Mouse (Mus musculus) CH12.LX (cell line): ENCODE measurements around the gene Nfe2l2. TPM values are rescaled to one million over a fixed set of nuclear protein-coding genes. Genes with fewer than 3 reads are reported as not detected.

Source experiments
- DNase-seq: peaks from one replicate; pipeline ENCODE4 v3.0.0-alpha.2; 2013; ENCODE audit errors: extremely low read depth
- H3K27ac ChIP-seq: 2 replicates; pipeline ENCODE4 v1.5.1; 2012; ENCODE audit warnings: low read depth, mild to moderate bottlenecking, control low read depth, moderate library complexity; ENCODE audit not compliant: insufficient read depth
- H3K27me3 ChIP-seq: replicated peaks from 2 replicates; pipeline ENCODE3; 2012; ENCODE audit warnings: inconsistent platforms
- H3K36me3 ChIP-seq, 2 experiments: replicated peaks in 1 of 2; 2 replicates each; pipeline versions ENCODE3 to v1.6.1; 2012; ENCODE audit warnings: inconsistent platforms in 1 of 2, low read length in 1 of 2, mild to moderate bottlenecking in 1 of 2, mixed read lengths in 1 of 2, moderate library complexity in 1 of 2; ENCODE audit not compliant: control insufficient read depth in 1 of 2, insufficient read depth in 1 of 2
- H3K4me1 ChIP-seq, 2 experiments: 2 replicates each; pipeline ENCODE4 v1.6.1; 2012; ENCODE audit warnings: inconsistent platforms in 1 of 2, moderate library complexity in 1 of 2; ENCODE audit not compliant: insufficient read depth in 2 of 2, control insufficient read depth in 1 of 2
- H3K4me2 ChIP-seq: 2 replicates; pipeline ENCODE4 v1.6.1; 2012; ENCODE audit warnings: low read depth, mild to moderate bottlenecking, control low read depth; ENCODE audit not compliant: poor library complexity, insufficient read depth, severe bottlenecking
- H3K4me3 ChIP-seq, 3 experiments: fragments of 150-350 bp in 1 of 3; sonication (generic) in 1 of 3; replicated peaks in 1 of 3; 2 replicates each; pipeline versions ENCODE3 to v1.5.1; 2011 to 2012; ENCODE audit warnings: low read depth in 2 of 3, low read length in 2 of 3, mild to moderate bottlenecking in 2 of 3, moderate library complexity in 2 of 3, control low read depth in 1 of 3, improper control_type of control experiment in 1 of 3, inconsistent platforms in 1 of 3, mixed read lengths in 1 of 3; ENCODE audit not compliant: poor library complexity in 1 of 3
- H3K79me2 ChIP-seq: replicated peaks from 2 replicates; pipeline ENCODE4 v1.6.1; 2012; ENCODE audit warnings: mild to moderate bottlenecking, moderate library complexity; ENCODE audit not compliant: control insufficient read depth, poor library complexity, insufficient read depth, severe bottlenecking; ENCODE audit errors: extremely low read depth
- H3K9ac ChIP-seq: 2 replicates; pipeline ENCODE4 v1.6.1; 2012; ENCODE audit warnings: low read depth, mild to moderate bottlenecking, control low read depth, moderate library complexity; ENCODE audit not compliant: insufficient read depth
- H3K9me3 ChIP-seq: replicated peaks from 2 replicates; pipeline ENCODE3; 2012; ENCODE audit warnings: low read length, inconsistent platforms, mixed read lengths
- CHD1 ChIP-seq: IDR thresholded peaks from 2 replicates; pipeline ENCODE4 v1.6.1; 2012; ENCODE audit warnings: low read depth, low read length, improper control_type of control experiment, inconsistent platforms
- CHD2 ChIP-seq: IDR thresholded peaks from 2 replicates; pipeline ENCODE4 v1.6.1; 2011; ENCODE audit warnings: low read length, improper control_type of control experiment
- CTCF ChIP-seq, 2 experiments: IDR thresholded peaks in 1 of 2; conservative IDR thresholded peaks in 1 of 2; 2 replicates each; pipeline ENCODE4 v1.5.1; 2011 to 2012; ENCODE audit warnings: low read depth in 2 of 2, low read length in 2 of 2, improper control_type of control experiment in 1 of 2, inconsistent platforms in 1 of 2, mild to moderate bottlenecking in 1 of 2, moderate library complexity in 1 of 2
- E2F4 ChIP-seq: IDR thresholded peaks from 2 replicates; pipeline ENCODE4 v1.6.1; 2011; ENCODE audit warnings: low read depth, low read length, improper control_type of control experiment; ENCODE audit not compliant: insufficient replicate concordance
- ELF1 ChIP-seq: IDR thresholded peaks from 2 replicates; pipeline ENCODE4 v1.6.1; 2014; ENCODE audit warnings: low read depth, mild to moderate bottlenecking, inconsistent platforms, low read length, improper control_type of control experiment
- EP300 ChIP-seq: IDR thresholded peaks from 2 replicates; pipeline ENCODE4 v1.6.1; 2011; ENCODE audit warnings: low read length, improper control_type of control experiment
- HCFC1 ChIP-seq: IDR thresholded peaks from 2 replicates; pipeline ENCODE4 v1.6.1; 2012; ENCODE audit warnings: low read depth, mild to moderate bottlenecking, inconsistent platforms, low read length, improper control_type of control experiment
- IRF4 ChIP-seq: IDR thresholded peaks from 2 replicates; pipeline ENCODE4 v1.6.1; 2014; ENCODE audit warnings: low read depth, mild to moderate bottlenecking, inconsistent platforms, low read length, improper control_type of control experiment
- JUN ChIP-seq: IDR thresholded peaks from 2 replicates; pipeline ENCODE4 v1.6.1; 2011; ENCODE audit warnings: low read depth, mild to moderate bottlenecking, low read length, improper control_type of control experiment, moderate library complexity; ENCODE audit not compliant: insufficient read depth
- JUND ChIP-seq: conservative IDR thresholded peaks from 2 replicates; pipeline ENCODE4 v1.6.1; 2011; ENCODE audit warnings: low read depth, low read length, improper control_type of control experiment
- MAFK ChIP-seq: IDR thresholded peaks from 2 replicates; pipeline ENCODE4 v1.6.1; 2011; ENCODE audit warnings: low read length, improper control_type of control experiment; ENCODE audit not compliant: insufficient replicate concordance
- MAZ ChIP-seq: IDR thresholded peaks from 2 replicates; pipeline ENCODE4 v1.6.1; 2012; ENCODE audit warnings: low read depth, mild to moderate bottlenecking, inconsistent platforms, low read length, improper control_type of control experiment, moderate library complexity
- MXI1 ChIP-seq: IDR thresholded peaks from 2 replicates; pipeline ENCODE4 v1.6.1; 2011; ENCODE audit warnings: mild to moderate bottlenecking, low read depth, low read length, improper control_type of control experiment
- NELFE ChIP-seq: IDR thresholded peaks from 2 replicates; pipeline ENCODE4 v1.6.1; 2011; ENCODE audit warnings: low read depth, low read length, improper control_type of control experiment
- PAX5 ChIP-seq: IDR thresholded peaks from 2 replicates; pipeline ENCODE4 v1.6.1; 2012; ENCODE audit warnings: low read length, inconsistent platforms, mixed read lengths
- POLR2A ChIP-seq: IDR thresholded peaks from 2 replicates; pipeline ENCODE4 v1.6.1; 2011; ENCODE audit warnings: low read depth, mild to moderate bottlenecking, improper control_type of control experiment, low read length
- POLR2AphosphoS2 ChIP-seq: IDR thresholded peaks from 2 replicates; pipeline ENCODE4 v1.6.1; 2011; ENCODE audit warnings: low read depth, low read length, improper control_type of control experiment
- SIN3A ChIP-seq: IDR thresholded peaks from 2 replicates; pipeline ENCODE4 v1.6.1; 2012; ENCODE audit warnings: low read length, improper control_type of control experiment, inconsistent platforms
- TBP ChIP-seq: conservative IDR thresholded peaks from 2 replicates; pipeline ENCODE4 v1.6.1; 2011; ENCODE audit warnings: low read depth, low read length, improper control_type of control experiment
- TCF12 ChIP-seq: IDR thresholded peaks from 2 replicates; pipeline ENCODE4 v1.6.1; 2014; ENCODE audit warnings: low read depth, mild to moderate bottlenecking, inconsistent platforms, low read length, improper control_type of control experiment
- ZC3H11A ChIP-seq: IDR thresholded peaks from 2 replicates; pipeline ENCODE4 v1.6.1; 2012; ENCODE audit warnings: low read depth, mild to moderate bottlenecking, inconsistent platforms, low read length, improper control_type of control experiment
- ZMIZ1 ChIP-seq: IDR thresholded peaks from 2 replicates; pipeline ENCODE4 v1.6.1; 2012; ENCODE audit warnings: low read depth, mild to moderate bottlenecking, inconsistent platforms, low read length, improper control_type of control experiment
- ZNF384 ChIP-seq: IDR thresholded peaks from 2 replicates; pipeline ENCODE4 v1.6.1; 2012; ENCODE audit warnings: low read depth, low read length, improper control_type of control experiment, inconsistent platforms
- dilution Hi-C: fragments of 300-500 bp; cut with MboI; formaldehyde crosslinking; loops from 2 replicates; pipeline ENCODE4 v1.14.3; 2020; ENCODE audit warnings: low sequenced_read_pairs; ENCODE audit not compliant: extremely low pct_unique_long_range_greater_than_20kb, extremely low pct_ligation_motif_present
- in situ Hi-C: fragments of 300-500 bp; cut with MboI; formaldehyde crosslinking; loops from 3 replicates; pipeline ENCODE4 v1.14.3; 2019; ENCODE audit warnings: low sequenced_read_pairs, low pct_ligation_motif_present, low pct_unique_long_range_greater_than_20kb, mixed read lengths
- polyA plus RNA-seq: library from polyadenylated mRNA; unstranded; fragments of >175 nt; gene quantifications from 2 replicates; pipeline ENCODE4 v1.2.1, GENCODE M21; 2012; ENCODE audit warnings: low read depth; ENCODE audit not compliant: insufficient read length
- total RNA-seq, 2 experiments: library from RNA; depleted of rRNA; stranded (reverse); fragments of 300-350 nt in 1 of 2; fragments of >200 nt in 1 of 2; gene quantifications; 2 replicates each; pipeline ENCODE4 v1.2.3; 2012 to 2014

The Nfe2l2 gene
- total and polyA plus RNA-seq, 3 experiments = 11.6 to 32.6 (median 21.7) TPM

DNA sequence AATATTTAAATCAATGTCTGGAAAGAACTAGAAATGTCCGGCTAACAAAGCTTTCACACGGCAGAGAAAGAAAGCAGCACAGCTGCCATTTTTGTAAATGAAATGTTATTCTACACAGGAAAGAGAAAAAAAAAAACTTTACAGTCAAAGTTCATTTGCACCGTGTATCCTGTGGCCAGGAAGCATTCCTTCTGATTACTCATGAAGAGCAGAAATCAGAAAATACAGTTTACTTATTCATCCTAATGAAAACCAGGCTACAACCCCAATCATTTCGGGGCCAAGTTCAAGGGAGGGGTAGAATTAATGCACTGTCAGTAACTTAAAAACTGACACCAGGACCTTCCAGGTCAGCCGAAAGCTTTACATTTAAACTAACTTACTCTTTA lies 1.9 kb downstream of the Nfe2l2 start:
- no peak for TF ChIP-seq MAZ
- TF ChIP-seq HCFC1 = peak; percentile 36; the same call in 1 of the 2 replicates
- TF ChIP-seq CHD2 = no peak
- peak; percentile 76 for TF ChIP-seq ZNF384
- no peak for TF ChIP-seq MXI1
- no peak for TF ChIP-seq ZMIZ1
- no peak for TF ChIP-seq ZC3H11A
- TF ChIP-seq IRF4 = no peak
- peak; percentile 64; the same call in 1 of the 2 replicates for TF ChIP-seq CHD1
- H3K27ac ChIP-seq = no peak overlapping the region
- H3K9ac ChIP-seq = peak overlapping the region; percentile 75
- peaks cover 6 to 60% of the 10 kb centered on the region in 2 experiments for H3K4me1 ChIP-seq
- H3K4me3 ChIP-seq = peak overlapping the region; percentile 86 to 97 (median 94)
- H3K36me3 ChIP-seq = peaks cover 3 to 33% of the 10 kb centered on the region in 2 experiments
- dilution Hi-C loops (no loop called here), in situ Hi-C loops (loop anchor here (10.0 kb wide), 1 partner anchor 62 kb away; no protein-coding TSS in a partner anchor)
- no peaks in the 10 kb centered on the region for H3K9me3 ChIP-seq
- no peak for DNase-seq
- H3K4me2 ChIP-seq = peak overlapping the region; percentile 86
- H3K79me2 ChIP-seq = peaks cover 58% of the 10 kb centered on the region
- H3K27me3 ChIP-seq = no peaks in the 10 kb centered on the region

DNA sequence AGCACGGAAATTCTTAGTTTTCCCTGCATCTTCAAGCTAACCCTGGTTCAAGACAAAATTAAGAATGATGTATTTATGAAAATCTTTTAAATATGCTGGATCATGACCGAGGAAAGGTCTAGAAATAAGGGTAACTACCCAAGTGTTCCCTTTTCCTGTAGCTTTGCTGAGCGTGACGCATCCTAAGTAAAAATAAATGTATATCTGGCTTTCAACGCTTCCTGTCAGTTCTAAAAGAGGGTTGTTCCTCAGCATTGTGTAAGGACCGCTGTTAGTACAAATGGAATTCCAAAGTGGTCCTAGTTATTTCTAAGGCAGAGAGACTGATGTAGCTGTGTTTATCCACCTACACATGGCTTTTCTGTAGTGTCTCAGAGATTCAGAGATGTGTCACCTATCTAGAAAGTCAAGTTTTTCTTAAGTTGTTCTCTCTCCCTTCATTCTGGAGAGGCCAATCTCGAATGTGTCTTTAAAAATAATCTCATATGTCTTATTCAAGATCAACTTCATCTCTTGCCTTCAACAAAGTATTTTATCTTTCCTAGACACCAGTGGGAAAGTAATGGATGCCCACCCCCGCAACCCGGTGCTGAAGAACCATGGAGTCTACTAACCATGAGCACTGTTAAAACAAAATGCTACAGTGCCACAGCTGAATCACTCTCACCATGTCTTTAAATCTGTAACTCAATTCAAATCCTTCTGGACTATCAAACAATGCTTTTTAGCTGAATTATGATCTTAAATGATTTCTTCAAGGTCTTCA lies 2.4 kb downstream of the Nfe2l2 start:
- dilution Hi-C loops = no loop called here
- H3K27ac ChIP-seq = no peak overlapping the region
- H3K4me1 ChIP-seq = peaks cover 6 to 60% of the 10 kb centered on the region in 2 experiments

DNA sequence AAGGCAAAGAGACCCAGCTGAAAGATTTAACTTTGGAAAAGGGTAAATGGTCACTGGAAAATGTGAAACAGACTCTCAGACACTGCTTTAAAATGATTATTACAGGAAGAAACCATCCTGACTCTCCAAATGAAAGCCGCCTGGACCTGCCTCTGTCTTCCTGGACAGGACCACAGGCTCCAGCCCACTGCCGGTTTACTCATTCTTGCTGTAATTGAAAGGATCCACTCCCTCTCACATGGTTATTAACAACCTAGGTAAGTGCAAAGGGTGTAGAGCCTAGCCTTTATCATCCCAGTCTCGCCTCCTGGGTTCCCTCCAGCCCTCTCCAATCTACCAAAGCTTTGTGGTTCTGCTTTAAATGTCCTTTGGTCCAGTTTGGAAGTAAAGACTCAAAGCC lies 3.2 kb downstream of the Nfe2l2 start:
- peak overlapping the region; percentile 54; the same call in 1 of the 2 replicates for H3K4me2 ChIP-seq
- H3K4me3 ChIP-seq = no peak overlapping the region
- in situ Hi-C loops (loop anchor here (10.0 kb wide), 1 partner anchor 64 kb away; no protein-coding TSS in a partner anchor), dilution Hi-C loops (no loop called here)
- peaks cover 8 to 60% of the 10 kb centered on the region in 2 experiments for H3K4me1 ChIP-seq
- H3K9me3 ChIP-seq = no peaks in the 10 kb centered on the region
- DNase-seq = no peak
- H3K79me2 ChIP-seq = peaks cover 71% of the 10 kb centered on the region
- peaks cover 4 to 44% of the 10 kb centered on the region in 2 experiments for H3K36me3 ChIP-seq
- no peak overlapping the region for H3K9ac ChIP-seq
- TF ChIP-seq EP300 (no peak), CTCF (conservative IDR thresholded peaks at IDR 0.05 in 1 of 2, IDR thresholded peaks at IDR 0.05 in 1 of 2; ENCODE audit: low read depth in 2 of 2, low read length in 2 of 2) (no peak), ZMIZ1 (no peak), TCF12 (no peak), POLR2A (no peak), PAX5 (no peak), CHD2 (no peak), JUN (no peak), POLR2AphosphoS2 (no peak), E2F4 (no peak), NELFE (no peak), TBP (no peak), JUND (no peak), ELF1 (no peak), CHD1 (no peak)
- no peak overlapping the region for H3K27ac ChIP-seq
- no peaks in the 10 kb centered on the region for H3K27me3 ChIP-seq

More for the DNA sequence above, 2.4 kb downstream of the Nfe2l2 start:
- Histone ChIP-seq H3K27me3 (no peaks in the 10 kb centered on the region), H3K36me3 (peaks cover 3 to 37% of the 10 kb centered on the region in 2 experiments), H3K9ac (peak overlapping the region; percentile 75; the same call in 1 of the 2 replicates), H3K4me3 (peak overlapping the region in 2 of 3 experiments; percentile 94 to 97), H3K79me2 (peaks cover 64% of the 10 kb centered on the region), H3K4me2 (peak overlapping the region; percentile 54), H3K9me3 (no peaks in the 10 kb centered on the region)
- no peak for TF ChIP-seq ELF1
- no peak for TF ChIP-seq SIN3A
- TF ChIP-seq MAFK = no peak
- no peak for TF ChIP-seq IRF4
- no peak for TF ChIP-seq ZC3H11A
- DNase-seq = no peak
- in situ Hi-C loops = loop anchor here (10.0 kb wide), 1 partner anchor 63 kb away; no protein-coding TSS in a partner anchor
